Mouse (Mus musculus): Measurements from ENCODE around the gene Uimc1.

Gene Uimc1

GRCm38 (mm10) chr13:55069719-55070118 is 30.4 kb downstream of the Uimc1 start:
- in situ Hi-C loops (cut with MboI; ENCODE audit: low pct_unique_long_range_greater_than_20kb in 1 of 2, low sequenced_read_pairs in 2 of 2, unreplicated experiment in 1 of 2): loop anchor here in 1 of 2 experiments (10.0 kb wide), 1 partner anchor 275 kb away; no protein-coding TSS in a partner anchor

GRCm38 (mm10) chr13:55063276-55063675 is 36.8 kb downstream of the Uimc1 start:
- in situ Hi-C loops (cut with MboI; ENCODE audit: low pct_unique_long_range_greater_than_20kb in 1 of 2, low sequenced_read_pairs in 2 of 2, unreplicated experiment in 1 of 2): loop anchor here in 1 of 2 experiments (10.0 kb wide), 1 partner anchor 268 kb away; no protein-coding TSS in a partner anchor

GRCm38 (mm10) chr13:55058042-55058441 is 42.1 kb downstream of the Uimc1 start:
- in situ Hi-C loops (cut with MboI; ENCODE audit: low pct_unique_long_range_greater_than_20kb in 1 of 2, low sequenced_read_pairs in 2 of 2, unreplicated experiment in 1 of 2): no loop called here

GRCm38 (mm10) chr13:55047706-55048105 is 52.4 kb downstream of the Uimc1 start:
- in situ Hi-C loops (cut with MboI; ENCODE audit: low pct_unique_long_range_greater_than_20kb in 1 of 2, low sequenced_read_pairs in 2 of 2, unreplicated experiment in 1 of 2): no loop called here

- in situ Hi-C loops (cut with MboI; ENCODE audit: low pct_unique_long_range_greater_than_20kb in 1 of 2, low sequenced_read_pairs in 2 of 2, unreplicated experiment in 1 of 2): no loop called here
These were observed 60.1 kb downstream of the Uimc1 start for GRCm38 (mm10) chr13:55040016-55040415.

GRCm38 (mm10) chr13:55024215-55024614 is 75.9 kb downstream of the Uimc1 start:
- in situ Hi-C loops (cut with MboI; ENCODE audit: low pct_unique_long_range_greater_than_20kb in 1 of 2, low sequenced_read_pairs in 2 of 2, unreplicated experiment in 1 of 2): no loop called here

- in situ Hi-C loops (cut with MboI; ENCODE audit: low pct_unique_long_range_greater_than_20kb in 1 of 2, low sequenced_read_pairs in 2 of 2, unreplicated experiment in 1 of 2): no loop called here
These were observed 77.4 kb downstream of the Uimc1 start for GRCm38 (mm10) chr13:55022715-55023114.

GRCm38 (mm10) chr13:55022256-55022655 is 77.8 kb downstream of the Uimc1 start:
- in situ Hi-C loops (cut with MboI; ENCODE audit: low pct_unique_long_range_greater_than_20kb in 1 of 2, low sequenced_read_pairs in 2 of 2, unreplicated experiment in 1 of 2): no loop called here

GRCm38 (mm10) chr13:55021194-55021779 is 78.8 kb downstream of the Uimc1 start, which contains the start of gene Hk3:
TSS of gene Hk3 (minus strand) at chr13:55021385.
- in situ Hi-C loops (cut with MboI; ENCODE audit: low pct_unique_long_range_greater_than_20kb in 1 of 2, low sequenced_read_pairs in 2 of 2, unreplicated experiment in 1 of 2): no loop called here

GRCm38 (mm10) chr13:55020051-55020450 is 80.0 kb downstream of the Uimc1 start:
- in situ Hi-C loops (cut with MboI; ENCODE audit: low pct_unique_long_range_greater_than_20kb in 1 of 2, low sequenced_read_pairs in 2 of 2, unreplicated experiment in 1 of 2): no loop called here

- in situ Hi-C loops (cut with MboI; ENCODE audit: low pct_unique_long_range_greater_than_20kb in 1 of 2, low sequenced_read_pairs in 2 of 2, unreplicated experiment in 1 of 2): no loop called here
These were observed 80.9 kb downstream of the Uimc1 start for GRCm38 (mm10) chr13:55019181-55019580.

- in situ Hi-C loops (cut with MboI; ENCODE audit: low pct_unique_long_range_greater_than_20kb in 1 of 2, low sequenced_read_pairs in 2 of 2, unreplicated experiment in 1 of 2): no loop called here
These were observed 81.4 kb downstream of the Uimc1 start for GRCm38 (mm10) chr13:55018700-55019099.

GRCm38 (mm10) chr13:55017898-55018599 is 82.1 kb downstream of the Uimc1 start:
- in situ Hi-C loops (cut with MboI; ENCODE audit: low pct_unique_long_range_greater_than_20kb in 1 of 2, low sequenced_read_pairs in 2 of 2, unreplicated experiment in 1 of 2): no loop called here

- in situ Hi-C loops (cut with MboI; ENCODE audit: low pct_unique_long_range_greater_than_20kb in 1 of 2, low sequenced_read_pairs in 2 of 2, unreplicated experiment in 1 of 2): no loop called here
These were observed 82.8 kb downstream of the Uimc1 start for GRCm38 (mm10) chr13:55017154-55017897.

- in situ Hi-C loops (cut with MboI; ENCODE audit: low pct_unique_long_range_greater_than_20kb in 1 of 2, low sequenced_read_pairs in 2 of 2, unreplicated experiment in 1 of 2): no loop called here
These were observed 85.6 kb downstream of the Uimc1 start for GRCm38 (mm10) chr13:55014451-55014850.

GRCm38 (mm10) chr13:55013702-55014344 is 86.3 kb downstream of the Uimc1 start:
- in situ Hi-C loops (cut with MboI; ENCODE audit: low pct_unique_long_range_greater_than_20kb in 1 of 2, low sequenced_read_pairs in 2 of 2, unreplicated experiment in 1 of 2): no loop called here

- in situ Hi-C loops (cut with MboI; ENCODE audit: low pct_unique_long_range_greater_than_20kb in 1 of 2, low sequenced_read_pairs in 2 of 2, unreplicated experiment in 1 of 2): no loop called here
These were observed 88.1 kb downstream of the Uimc1 start for GRCm38 (mm10) chr13:55011981-55012478.

GRCm38 (mm10) chr13:55011103-55011502 is 89.0 kb downstream of the Uimc1 start:
- in situ Hi-C loops (cut with MboI; ENCODE audit: low pct_unique_long_range_greater_than_20kb in 1 of 2, low sequenced_read_pairs in 2 of 2, unreplicated experiment in 1 of 2): no loop called here

GRCm38 (mm10) chr13:55008589-55008988 is 91.5 kb downstream of the Uimc1 start:
- in situ Hi-C loops (cut with MboI; ENCODE audit: low pct_unique_long_range_greater_than_20kb in 1 of 2, low sequenced_read_pairs in 2 of 2, unreplicated experiment in 1 of 2): no loop called here

All from mouse embryonic stem cell (cell line).